In the genomic region with DNA sequence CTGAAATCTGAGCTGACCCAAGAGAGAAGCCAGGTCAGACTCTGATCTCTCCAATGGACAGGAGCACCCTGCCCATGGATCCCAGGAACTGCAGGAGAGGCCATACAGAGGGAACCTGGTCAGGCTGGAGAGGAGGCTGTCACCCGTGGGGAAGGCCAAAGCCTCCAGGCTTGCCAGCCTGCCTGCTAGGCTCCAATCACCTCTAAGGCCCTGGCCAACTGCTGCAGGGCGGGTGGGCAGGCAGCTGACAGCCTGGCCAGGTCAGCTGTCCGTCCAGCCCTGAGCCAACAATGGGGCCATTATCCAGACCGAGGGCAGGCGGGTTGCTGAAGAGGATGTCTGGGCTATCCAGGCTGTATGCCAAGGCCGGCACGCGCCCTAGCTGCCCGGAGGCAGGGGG, we compare ENCODE assay signal across 11 mouse cellular contexts. TPM values are rescaled to one million over a fixed set of nuclear protein-coding genes. Genes with fewer than 3 reads are reported as not detected.
DNase-seq lines count a peak whose midpoint lies in the region; TF ChIP-seq lines count a peak whose summit lies in the region.
"Had no signal": no experiment of that assay in that cellular context is flagged by ENCODE, and none has a peak within 500 bp of the region (broad histone marks: within the 10 kb centered on the region; RNA-seq: fewer than 3 reads in every experiment).

No protein-coding gene starts in this region.

- no peaks in the 10 kb centered on the region for H3K27me3 ChIP-seq in myocyte (ENCODE audit: control insufficient read depth, insufficient read depth, insufficient read length)
- H3K27me3 ChIP-seq: liver, embryonic 13.5 days; Patski had no signal

- no peak for TF ChIP-seq POLR2A in myocyte (IDR thresholded peaks at IDR 0.05; ENCODE audit: insufficient read length, low read depth)

- peak; percentile 27 for DNase-seq in adrenal gland, postnatal 25 days
- DNase-seq in adrenal gland, adult 8-10 months: no peak
- DNase-seq in lung, postnatal 10 days: peak; percentile 53
- no peak for DNase-seq in lung, postnatal 14 days
- peak; percentile 90 for DNase-seq in cerebellum, adult 9-11 months
- DNase-seq in spleen, adult 12 weeks (ENCODE audit: low spot score): no peak
- no peak for DNase-seq in ovary, postnatal 10 days (ENCODE audit: low spot score)
- DNase-seq: liver, embryonic 13.5 days had no signal

- peaks cover 14% of the 10 kb centered on the region for H3K36me3 ChIP-seq in myocyte (ENCODE audit: control insufficient read depth, insufficient read depth)

- H3K4me2 ChIP-seq in myocyte (ENCODE audit: low read depth): peak overlapping the region; percentile 83
- H3K4me2 ChIP-seq: liver, embryonic 13.5 days had no signal

- H3K4me3 ChIP-seq in myocyte: no peak overlapping the region
- H3K4me3 ChIP-seq: layer of hippocampus, adult 2 months; liver, embryonic 13.5 days had no signal

- H3K79me2 ChIP-seq in myocyte (ENCODE audit: control insufficient read depth, insufficient read depth): peaks cover 39% of the 10 kb centered on the region

- no peak overlapping the region for H3ac ChIP-seq in myocyte (ENCODE audit: control insufficient read depth, insufficient read length)

TF ChIP-seq in myocyte, 11 proteins besides CTCF, POLR2A, EP300 and RAD21:
- TF ChIP-seq MYOG (IDR thresholded peaks at IDR 0.05; ENCODE audit: control insufficient read depth in 1 of 3, insufficient read depth in 1 of 3, insufficient read length in 2 of 3, low read depth in 2 of 3): peak; percentile 98 to 100 (median 99)
- no peak for TF ChIP-seq CEBPB (IDR thresholded peaks at IDR 0.05; ENCODE audit: insufficient read depth, poor library complexity, severe bottlenecking)
- TF ChIP-seq E2F4 (IDR thresholded peaks at IDR 0.05; ENCODE audit: insufficient read depth): no peak
- peak; percentile 100 for TF ChIP-seq TCF3 (IDR thresholded peaks at IDR 0.05; ENCODE audit: insufficient read length, low read depth)
- peak in 2 of 3 experiments; percentile 99 for TF ChIP-seq MYOD1 (IDR thresholded peaks at IDR 0.05; ENCODE audit: control insufficient read depth in 1 of 3, insufficient read length in 2 of 3, low read depth in 2 of 3)
- TF ChIP-seq POLR2AphosphoS2 (IDR thresholded peaks at IDR 0.05; ENCODE audit: insufficient read length, low read depth): peak; percentile 30
- TF ChIP-seq TCF12 (IDR thresholded peaks at IDR 0.05; ENCODE audit: insufficient read depth, poor library complexity, severe bottlenecking): peak; percentile 99
- TF ChIP-seq MAX (IDR thresholded peaks at IDR 0.05; ENCODE audit: low read depth): no peak

RNA-seq across cellular contexts. Expression of a gene that starts 14.1 kb away (rescaled TPM):
- 137 and 164 TPM in 2 replicates for total RNA-seq in adrenal gland, postnatal 25 days (2021)
- 10 to 100 TPM; 65.9 to 85.2 (median 71.0) TPM for total RNA-seq in adrenal gland, adult 8-10 months (2022)
- 64.4 TPM for polyA plus RNA-seq in myocyte (2012; fragmentation: generic; extraction: Trizol)

Comparison
In these comparisons a context has a peak if more than half of its experiments do, and no peak if none do; other contexts are left out.
1. DNase-seq: peak in adrenal gland, postnatal 25 days (single experiment), lung, postnatal 10 days (single experiment) and cerebellum, adult 9-11 months (single experiment); none in adrenal gland, adult 8-10 months (single experiment), lung, postnatal 14 days (single experiment), spleen, adult 12 weeks (single experiment) and ovary, postnatal 10 days (single experiment).